Comparison of ENCODE assay signal across 9 mouse cellular contexts in genomic region chr5:75209966-75210365, GRCm38 (mm10). TPM values are rescaled to one million over a fixed set of nuclear protein-coding genes. Genes with fewer than 3 reads are reported as not detected.
DNase-seq lines count a peak whose midpoint lies in the region; ATAC-seq and TF ChIP-seq lines count a peak whose summit lies in the region.
"Had no signal": no experiment of that assay in that cellular context is flagged by ENCODE, and none has a peak within 500 bp of the region (broad histone marks: within the 10 kb centered on the region; RNA-seq: fewer than 3 reads in every experiment).

No protein-coding gene starts in this region.

- no peak for ATAC-seq in CD4-positive, CD25-positive, alpha-beta regulatory T cell, adult 4 months
- peak; percentile 80 for ATAC-seq in megakaryocyte progenitor cell, adult 5-6 weeks (replicated peaks; ENCODE audit: poor library complexity)

- no peak overlapping the region for H3K27ac ChIP-seq in left cerebral cortex, adult 2 months
- H3K27ac ChIP-seq: limb, embryonic 15.5 days had no signal

- intact Hi-C loops in left cerebral cortex, adult 2 months (cut with DNase I) = loop anchor here (10.0 kb wide), 2 partner anchors 365 to 905 kb away; partner anchors contain the start of gene Kit
- intact Hi-C loops in left cerebral cortex, postnatal 36 days (cut with DNase I) = loop anchor here (2.0 to 10.0 kb wide), 3 partner anchors 137 to 905 kb away; no protein-coding TSS in a partner anchor
- intact Hi-C loops in gastrocnemius, postnatal 36 days (cut with DNase I) = loop anchor here (5.0 kb wide), 1 partner anchor 637 kb away; no protein-coding TSS in a partner anchor

- peak; percentile 85 for TF ChIP-seq CTCF in left cerebral cortex, adult 2 months (IDR thresholded peaks at IDR 0.05)

- peak; percentile 22 for DNase-seq in CD4-positive, CD25-positive, alpha-beta regulatory T cell, adult 2 months (ENCODE audit: low read depth, low spot score)
- DNase-seq in left cerebral cortex, adult 2 months (ENCODE audit: extremely low spot score in 1 of 2, low spot score in 2 of 2) = no peak
- DNase-seq in left cerebral cortex, postnatal 36 days (ENCODE audit: low spot score in 2 of 2) = no peak
- DNase-seq in forelimb bud, embryonic 11.5 days (ENCODE audit: low read depth, low spot score) = peak; percentile 61
- no peak for DNase-seq in right cerebral cortex, postnatal 36 days (ENCODE audit: low spot score in 2 of 2)
- no peak for DNase-seq in gastrocnemius, postnatal 36 days

- no peak overlapping the region for H3K4me3 ChIP-seq in left cerebral cortex, adult 2 months
- H3K4me3 ChIP-seq: limb, embryonic 15.5 days had no signal

RNA-seq across cellular contexts. Expression of gene Pdgfra, which starts 57.9 kb away (rescaled TPM):
- polyA plus RNA-seq in CD4-positive, CD25-positive, alpha-beta regulatory T cell, adult 4 months (2017; shearing (Covaris generic)) = under 1 TPM in 1 of 2 experiments, not detected in 1; 0.66 TPM
- total RNA-seq in left cerebral cortex, adult 2 months (2021) = 10 to 100 TPM; 38.0 to 41.6 TPM
- total RNA-seq in left cerebral cortex, postnatal 36 days (2021) = 10 to 100 TPM; 41.2 to 42.5 TPM
- total RNA-seq in megakaryocyte progenitor cell, adult 5-6 weeks (2015) = not detected in 2 replicates
- 0.08 TPM in 1 of 2 replicates, not detected in the other for total RNA-seq in megakaryocyte progenitor cell, adult 5-6 weeks (2017)
- total RNA-seq in gastrocnemius, postnatal 36 days (2021) = 10 to 100 TPM; 17.4 to 17.5 TPM

Comparison
In these comparisons a context has a peak if more than half of its experiments do, and no peak if none do; other contexts are left out.
1. DNase-seq: peak in CD4-positive, CD25-positive, alpha-beta regulatory T cell, adult 2 months (single experiment) and forelimb bud, embryonic 11.5 days (single experiment); none in left cerebral cortex, adult 2 months (0 of 2), left cerebral cortex, postnatal 36 days (0 of 2), right cerebral cortex, postnatal 36 days (0 of 2) and gastrocnemius, postnatal 36 days (0 of 2).
2. RNA of gene Pdgfra, which starts 57.9 kb away (total RNA-seq): 41.2 to 42.5 TPM in left cerebral cortex, postnatal 36 days, 38.0 to 41.6 TPM in left cerebral cortex, adult 2 months and 17.4 to 17.5 TPM in gastrocnemius, postnatal 36 days; 0.08 TPM in megakaryocyte progenitor cell, adult 5-6 weeks; every median in the first group is over 10 times any median in the second.